Mouse (Mus musculus) ovary, adult 10 weeks (tissue): ENCODE results near the gene Dcps. TPM values are rescaled to one million over a fixed set of nuclear protein-coding genes. Genes with fewer than 3 reads are reported as not detected.

ENCODE experiments used
- polyA plus RNA-seq: library from polyadenylated mRNA; stranded (reverse); fragments of 350-450 nt; fragmentation: Illumina TruSeq; extraction: RNeasy Lipid Tissue Mini Kit (QIAGEN cat#74804); gene quantifications from one replicate; pipeline ENCODE4 v1.2.3, GENCODE M21; 2014

Dcps gene
- polyA plus RNA-seq: 12.6 TPM

GRCm38 (mm10) chr9:35175251-35176123 is at the start of gene Dcps:
Gene Dcps (minus strand): TSS chr9:35176061.

GRCm38 (mm10) chr9:35210542-35211474 is 34.9 kb upstream of the Dcps start, which contains the start of gene Foxred1:
Gene Foxred1 (minus strand): TSS chr9:35211055.

GRCm38 (mm10) chr9:35199772-35200471 is 24.1 kb upstream of the Dcps start, which contains the start of the genes Srpr and Tirap:
Gene Srpr (plus strand): TSS chr9:35200175.
Gene Tirap (minus strand): TSS chr9:35200291.

GRCm38 (mm10) chr9:35119168-35119567 is 56.7 kb downstream of the Dcps start, which contains the start of gene St3gal4:
Gene St3gal4 (minus strand): TSS chr9:35119268.

Other genes starting within 250 kb of the Dcps start
- 348 TPM for gene St3gal4, start 56.8 kb downstream of the Dcps start, polyA plus RNA-seq
- 269 TPM for gene Srpr, start 24.1 kb upstream of the Dcps start, polyA plus RNA-seq
- 16.5 TPM for gene Tirap, start 24.2 kb upstream of the Dcps start, polyA plus RNA-seq
- gene Foxred1, start 35.0 kb upstream of the Dcps start, polyA plus RNA-seq: 5.5 TPM
- gene Fam118b, start 91.7 kb upstream of the Dcps start, polyA plus RNA-seq: 26.8 TPM
- gene Rpusd4, start 91.8 kb upstream of the Dcps start, polyA plus RNA-seq: 5.7 TPM
- gene Cdon, start 245.1 kb upstream of the Dcps start, polyA plus RNA-seq: 40.4 TPM